Mouse (Mus musculus) Patski (cell line): ENCODE measurements around the gene Magi1. TPM values are rescaled to one million over a fixed set of nuclear protein-coding genes. Genes with fewer than 3 reads are reported as not detected.

Experiments
- ATAC-seq: fragments of 100-300 bp; one replicate; pipeline ENCODE4 v1.8.0; 2021
- CTCF ChIA-PET: fragments of 350-600 bp; sonication (Branson Sonifier 250); formaldehyde crosslinking; loops from one replicate; lab custom pipeline; 2022; ENCODE audit warnings: inconsistent platforms; lab: Charles Lee
- POLR2A ChIA-PET: fragments of 350-600 bp; sonication (Branson Sonifier 250); formaldehyde crosslinking; loops from one replicate; lab custom pipeline; 2022; ENCODE audit warnings: antibody characterized with exemption, inconsistent platforms; lab: Charles Lee
- DNase-seq: peaks from one replicate; pipeline ENCODE4 v3.0.0-alpha.2; 2011; ENCODE audit warnings: low read depth, low spot score
- H3K27me3 ChIP-seq: fragments of 371-371 bp; one replicate; pipeline ENCODE4 v1.5.1; 2021
- CTCF ChIP-seq: fragments of 100-300 bp; IDR thresholded peaks from one replicate; pipeline ENCODE4 v1.5.1; 2021
- in situ Hi-C: fragments of 300-500 bp; cut with MboI; formaldehyde crosslinking; loops from 3 replicates; pipeline ENCODE4 v1.11.1; 2018; ENCODE audit warnings: low pct_unique_long_range_greater_than_20kb, mixed read lengths
- polyA plus RNA-seq: library from polyadenylated mRNA; unstranded; gene quantifications from one replicate; pipeline ENCODE4 v1.2.3, GENCODE M21; 2021

Gene Magi1
- polyA plus RNA-seq, 1 experiment from 2014 or later = 24.3 TPM

DNA sequence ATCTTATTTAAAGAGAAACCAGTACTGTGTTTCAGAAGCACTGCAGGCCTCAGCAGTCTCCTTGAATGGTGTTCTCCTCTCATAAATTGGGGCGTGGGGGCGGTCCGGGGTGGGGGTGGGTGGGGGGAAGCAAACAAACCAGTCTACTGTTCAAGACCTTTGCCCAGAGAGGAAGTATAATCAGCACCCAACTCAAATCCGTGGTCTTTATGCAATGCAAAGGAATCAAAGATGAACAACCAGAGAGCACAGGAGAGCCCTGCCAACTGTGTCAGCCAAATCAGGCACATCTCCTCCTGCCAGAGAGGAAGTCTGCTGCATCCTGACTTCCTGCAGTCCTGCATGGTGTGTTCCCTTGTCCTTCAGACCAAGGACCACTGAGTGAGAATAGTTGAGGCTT lies 65.6 kb downstream of the Magi1 start:
- ChIA-PET POLR2A (no interaction called here), CTCF (no interaction called here)
- in situ Hi-C loops = no loop called here
- H3K27me3 ChIP-seq = no peaks in the 10 kb centered on the region
- ATAC-seq (no peak), DNase-seq (no peak)
- TF ChIP-seq CTCF = no peak

DNA sequence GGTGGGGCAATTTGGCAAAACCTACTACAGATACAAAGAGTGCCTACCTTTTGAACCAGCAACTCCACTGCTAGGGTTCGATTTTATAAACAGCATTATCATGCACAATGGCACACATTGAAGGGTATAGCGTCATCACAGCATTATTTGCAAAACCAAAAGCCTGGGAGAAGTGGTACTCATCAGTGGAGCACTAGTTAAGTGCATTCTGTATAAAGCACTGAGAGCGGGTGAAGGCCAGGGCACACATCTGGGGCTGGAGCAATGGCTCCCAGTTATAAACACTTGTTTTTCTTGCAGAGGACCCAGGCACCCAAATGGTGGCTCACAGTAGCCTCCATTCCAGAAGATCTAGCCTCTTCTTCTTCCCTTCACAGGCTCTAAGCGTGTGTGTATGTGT lies 67.9 kb downstream of the Magi1 start:
- ChIA-PET POLR2A (no interaction called here), CTCF (no interaction called here)
- DNase-seq (no peak), ATAC-seq (no peak)
- in situ Hi-C loops = no loop called here
- TF ChIP-seq CTCF = no peak
- H3K27me3 ChIP-seq = no peaks in the 10 kb centered on the region

DNA sequence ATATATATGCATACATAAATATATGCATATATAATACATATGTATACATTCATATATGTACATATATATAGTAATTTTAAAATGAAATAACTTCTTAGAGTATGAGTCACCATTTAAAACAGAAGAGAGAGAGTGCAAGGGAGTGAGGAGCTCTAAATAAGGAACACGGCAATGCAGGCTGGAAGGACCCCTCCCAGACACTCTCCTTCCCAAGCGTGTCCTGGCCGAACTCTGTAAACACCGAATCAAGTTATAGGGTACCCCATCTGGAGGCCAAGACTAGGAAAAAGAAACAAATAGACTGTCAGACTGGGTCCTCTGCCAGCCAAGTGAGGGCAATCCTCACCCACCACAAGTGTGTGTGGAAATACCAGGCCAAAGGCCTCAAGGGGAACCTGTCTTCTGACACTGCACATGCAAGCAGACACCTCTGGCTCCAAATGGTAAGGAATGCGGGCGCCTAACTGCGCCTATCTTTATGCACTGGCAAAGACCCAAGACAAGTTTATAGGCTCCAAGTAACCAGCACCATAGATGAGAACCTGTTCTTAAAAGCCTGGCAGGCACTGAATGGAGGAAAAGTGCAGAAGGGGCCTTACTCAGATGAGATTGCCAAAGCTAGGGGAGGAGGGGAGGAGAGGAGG lies 68.7 kb downstream of the Magi1 start:
- no peaks in the 10 kb centered on the region for H3K27me3 ChIP-seq
- ChIA-PET CTCF (no interaction called here), POLR2A (no interaction called here)
- DNase-seq (no peak), ATAC-seq (no peak)
- in situ Hi-C loops = no loop called here
- no peak for TF ChIP-seq CTCF

- ATAC-seq = no peak
- no peak for DNase-seq
- no peak for TF ChIP-seq CTCF
- POLR2A ChIA-PET = no interaction called here
- CTCF ChIA-PET = interaction anchor here (0.8 kb wide), 1 partner anchor 9 kb away, joined by 4 read pairs; no protein-coding TSS in a partner anchor
- no peaks in the 10 kb centered on the region for H3K27me3 ChIP-seq
- in situ Hi-C loops = no loop called here
Measured at GRCm38 (mm10) chr6:94205926-94206325, 77.8 kb downstream of the Magi1 start.

DNA sequence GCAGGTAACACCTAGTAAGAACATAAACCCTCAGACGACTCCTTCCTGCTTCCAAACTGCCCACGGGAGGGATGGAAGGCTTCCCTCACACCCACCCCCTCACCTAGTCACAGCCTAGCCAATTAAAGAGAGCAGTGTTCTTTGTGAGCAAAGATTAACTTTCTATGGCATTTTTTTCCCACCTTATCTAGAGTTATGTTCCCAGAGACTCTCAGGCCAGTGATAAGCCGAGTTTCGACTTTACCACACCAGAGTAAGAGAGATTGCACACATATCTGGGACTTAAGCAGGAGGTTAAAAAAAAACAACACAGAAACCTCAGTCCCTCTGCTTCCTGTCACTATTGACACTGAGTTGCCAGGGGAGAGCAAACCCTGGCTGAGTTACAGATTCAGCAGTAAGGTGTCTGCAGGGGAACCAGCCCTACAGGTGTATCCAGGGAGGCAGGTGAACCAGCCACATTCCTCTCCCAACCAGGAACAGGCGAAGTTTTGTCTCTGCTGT lies 80.0 kb downstream of the Magi1 start:
- TF ChIP-seq CTCF = no peak
- in situ Hi-C loops = no loop called here
- ChIA-PET CTCF (no interaction called here), POLR2A (no interaction called here)
- ATAC-seq (no peak), DNase-seq (no peak)
- H3K27me3 ChIP-seq = no peaks in the 10 kb centered on the region

- CTCF ChIA-PET = interaction anchor here (0.8 to 1.2 kb wide), 2 partner anchors 9 to 107 kb away, joined by 3 read pairs; no protein-coding TSS in a partner anchor
- in situ Hi-C loops = no loop called here
Measured at GRCm38 (mm10) chr6:94201940-94202339, 81.8 kb downstream of the Magi1 start.

GRCm38 (mm10) chr6:94200910-94201309 lies 82.8 kb downstream of the Magi1 start:
- DNase-seq (peak; percentile 43), ATAC-seq (no peak)
- POLR2A ChIA-PET = no interaction called here
- CTCF ChIA-PET = no interaction called here
- no peaks in the 10 kb centered on the region for H3K27me3 ChIP-seq
- in situ Hi-C loops = no loop called here
- TF ChIP-seq CTCF = no peak

More at GRCm38 (mm10) chr6:94201940-94202339, 81.8 kb downstream of the Magi1 start:
- DNase-seq = no peak
- no peak for ATAC-seq
- peak; percentile 13 for TF ChIP-seq CTCF
- POLR2A ChIA-PET = interaction anchor here (0.5 kb wide), 1 partner anchor 14 kb away, joined by 3 read pairs; no protein-coding TSS in a partner anchor
- H3K27me3 ChIP-seq = no peaks in the 10 kb centered on the region

DNA sequence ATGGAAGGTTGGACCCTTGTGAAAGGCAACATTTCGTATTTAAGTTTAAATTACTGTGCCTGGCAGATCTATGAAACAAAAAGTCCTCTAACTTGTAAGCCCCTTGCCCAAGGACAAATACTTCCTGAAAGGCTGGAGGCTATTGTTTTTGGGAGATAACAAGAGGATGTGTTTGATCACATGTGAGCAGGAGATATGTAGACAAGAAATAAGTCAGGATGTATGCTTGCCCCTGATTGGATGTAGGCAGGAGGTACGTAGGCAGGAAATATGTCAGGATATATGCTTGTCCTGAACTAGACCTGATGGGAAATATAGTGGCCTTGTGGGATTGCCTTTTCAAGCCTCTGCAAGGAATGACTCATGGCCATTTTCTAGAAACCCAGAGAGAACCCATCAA lies 84.0 kb downstream of the Magi1 start:
- no peak for ATAC-seq
- DNase-seq = no peak
- H3K27me3 ChIP-seq = no peaks in the 10 kb centered on the region
- ChIA-PET CTCF (no interaction called here), POLR2A (no interaction called here)
- in situ Hi-C loops = no loop called here
- TF ChIP-seq CTCF = no peak

- ChIA-PET CTCF (interaction anchor here (1.2 kb wide), 1 partner anchor 22 kb away, joined by 3 read pairs; no protein-coding TSS in a partner anchor), POLR2A (no interaction called here)
- no peak for DNase-seq
- no peak for ATAC-seq
- in situ Hi-C loops = no loop called here
- no peaks in the 10 kb centered on the region for H3K27me3 ChIP-seq
- no peak for TF ChIP-seq CTCF
Measured at GRCm38 (mm10) chr6:94197831-94198230, 85.9 kb downstream of the Magi1 start.

GRCm38 (mm10) chr6:94195303-94195911 lies 88.3 kb downstream of the Magi1 start:
- DNase-seq (peak; percentile 53), ATAC-seq (peak; percentile 68)
- ChIA-PET CTCF (interaction anchor here (1.3 to 1.9 kb wide), 2 partner anchors 9 to 13 kb away, joined by 3 to 5 read pairs; no protein-coding TSS in a partner anchor), POLR2A (interaction anchor here (1.1 to 1.5 kb wide), 2 partner anchors 12 to 61 kb away, joined by 3 to 6 read pairs; no protein-coding TSS in a partner anchor)
- in situ Hi-C loops = no loop called here
- no peak for TF ChIP-seq CTCF
- H3K27me3 ChIP-seq = no peaks in the 10 kb centered on the region

DNA sequence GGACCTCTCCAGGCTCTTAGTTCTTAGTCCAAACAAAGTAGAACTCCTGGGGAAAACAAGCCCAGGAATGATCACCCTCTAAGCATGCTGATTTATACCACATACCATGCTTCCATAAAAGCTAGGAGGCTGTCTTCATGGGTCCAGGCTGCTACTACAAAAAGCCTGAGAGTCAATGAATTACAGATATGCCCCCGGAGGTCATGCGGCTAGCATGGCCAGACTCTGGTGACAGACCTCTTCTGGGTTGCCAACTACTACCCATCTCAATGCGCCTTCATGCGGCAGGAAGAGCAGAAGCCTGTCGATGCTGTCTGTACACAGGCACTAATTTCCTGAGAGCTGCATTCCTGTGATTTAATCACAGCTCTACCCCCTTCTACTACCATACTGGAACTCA lies 92.9 kb downstream of the Magi1 start:
- in situ Hi-C loops = no loop called here
- no peak for TF ChIP-seq CTCF

More for the DNA sequence above, 92.9 kb downstream of the Magi1 start:
- ChIA-PET CTCF (no interaction called here), POLR2A (interaction anchor here (0.6 kb wide), 1 partner anchor 95 kb away, joined by 4 read pairs; no protein-coding TSS in a partner anchor)
- no peaks in the 10 kb centered on the region for H3K27me3 ChIP-seq
- DNase-seq = no peak
- ATAC-seq = peak; percentile 11
